In the genomic region with DNA sequence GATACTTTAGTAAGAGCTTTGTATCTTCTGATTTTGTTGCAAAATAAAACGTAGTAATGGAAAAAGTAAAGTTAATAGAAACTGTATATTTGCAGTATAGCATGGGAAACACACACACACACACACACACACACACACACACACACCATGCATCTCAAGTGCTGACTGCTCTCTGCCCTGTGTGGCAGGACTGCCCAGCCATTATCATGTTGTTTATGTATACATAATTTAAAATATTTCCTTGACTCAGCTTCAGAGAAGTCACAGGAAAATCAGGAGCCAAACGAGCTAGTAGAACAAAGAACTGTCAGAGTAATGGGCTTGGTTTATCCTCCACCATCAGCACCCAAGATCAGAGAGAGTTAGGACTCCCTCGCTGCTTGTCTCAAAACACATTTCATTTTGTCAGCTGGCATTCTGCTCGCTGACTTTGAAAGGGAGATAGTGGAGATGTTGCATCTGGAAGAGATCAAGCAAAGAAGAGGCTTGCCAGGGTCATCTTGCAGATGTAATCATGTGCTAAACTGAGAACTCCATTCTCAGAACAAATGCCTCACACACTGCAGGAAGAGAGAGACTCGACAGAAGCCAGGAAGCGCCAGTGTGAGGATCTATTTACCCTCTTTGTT, we compare ENCODE assay signal across 17 mouse cellular contexts. TPM values are rescaled to one million over a fixed set of nuclear protein-coding genes. Genes with fewer than 3 reads are reported as not detected.
DNase-seq lines count a peak whose midpoint lies in the region; ATAC-seq and TF ChIP-seq lines count a peak whose summit lies in the region.
"Had no signal": no experiment of that assay in that cellular context is flagged by ENCODE, and none has a peak within 500 bp of the region (broad histone marks: within the 10 kb centered on the region; RNA-seq: fewer than 3 reads in every experiment).

No protein-coding gene starts in this region.

- H3K36me3 ChIP-seq in kidney, embryonic 16.5 days (ENCODE audit: insufficient read depth, low read length), result no peaks in the 10 kb centered on the region
- H3K36me3 ChIP-seq in lung, embryonic 14.5 days (ENCODE audit: insufficient read depth), result no peaks in the 10 kb centered on the region
- no peaks in the 10 kb centered on the region for H3K36me3 ChIP-seq in heart, embryonic 11.5 days (ENCODE audit: control insufficient read depth, insufficient read depth, low read length)
- no peaks in the 10 kb centered on the region for H3K36me3 ChIP-seq in thymus, adult 2 months (ENCODE audit: control insufficient read depth, insufficient read depth, low read length)
- H3K36me3 ChIP-seq: hindbrain, embryonic 12.5 days; intestine, embryonic 15.5 days had no signal

- H3K4me1 ChIP-seq in kidney, embryonic 16.5 days (ENCODE audit: insufficient read depth, low read length), result no peaks in the 10 kb centered on the region
- H3K4me1 ChIP-seq in lung, embryonic 14.5 days (ENCODE audit: insufficient read depth), result peaks cover 14% of the 10 kb centered on the region
- H3K4me1 ChIP-seq in heart, embryonic 11.5 days (ENCODE audit: control insufficient read depth, insufficient read depth, low read length), result peaks cover 6% of the 10 kb centered on the region
- no peaks in the 10 kb centered on the region for H3K4me1 ChIP-seq in thymus, adult 2 months (replicated peaks; ENCODE audit: control insufficient read depth, insufficient read depth, low read length)
- H3K4me1 ChIP-seq: hindbrain, embryonic 12.5 days; intestine, embryonic 15.5 days had no signal

- no peak for TF ChIP-seq CTCF in brain, embryonic 14.5 days (IDR thresholded peaks at IDR 0.05; ENCODE audit: borderline replicate concordance, extremely low read depth, insufficient read depth, insufficient read length)
- no peak for TF ChIP-seq CTCF in lung, embryonic 14.5 days (IDR thresholded peaks at IDR 0.05; ENCODE audit: low read depth)
- TF ChIP-seq CTCF in thymus, adult 2 months (IDR thresholded peaks at IDR 0.05; ENCODE audit: borderline replicate concordance, control insufficient read depth, extremely low read depth, insufficient read depth, low read length, poor library complexity), result no peak

- no peak overlapping the region for H3K4me2 ChIP-seq in kidney, embryonic 16.5 days (replicated peaks; ENCODE audit: low read depth, low read length)
- H3K4me2 ChIP-seq in lung, embryonic 14.5 days, result peak overlapping the region; percentile 4; the same call in 1 of the 2 replicates
- H3K4me2 ChIP-seq in heart, embryonic 11.5 days, result no peak overlapping the region
- H3K4me2 ChIP-seq: hindbrain, embryonic 12.5 days; intestine, embryonic 15.5 days had no signal

- no peak for TF ChIP-seq POLR2A in brain, embryonic 14.5 days (IDR thresholded peaks at IDR 0.05; ENCODE audit: borderline replicate concordance, extremely low read depth, insufficient read depth, insufficient read length, poor library complexity, severe bottlenecking)
- no peak for TF ChIP-seq POLR2A in thymus, adult 2 months (IDR thresholded peaks at IDR 0.05; ENCODE audit: control insufficient read depth, extremely low read depth, insufficient read depth, low read length, poor library complexity)

- H3K27ac ChIP-seq in kidney, embryonic 16.5 days (ENCODE audit: low read length), result no peak overlapping the region
- peak overlapping the region; percentile 78 for H3K27ac ChIP-seq in lung, embryonic 14.5 days (ENCODE audit: low read depth)
- no peak overlapping the region for H3K27ac ChIP-seq in heart, embryonic 11.5 days (ENCODE audit: low read depth, low read length)
- H3K27ac ChIP-seq in thymus, adult 2 months (ENCODE audit: control insufficient read depth, insufficient read depth, low read length), result no peak overlapping the region
- H3K27ac ChIP-seq: hindbrain, embryonic 12.5 days; intestine, embryonic 15.5 days; liver, embryonic 14.5 days had no signal

- H3K9me3 ChIP-seq in kidney, embryonic 16.5 days (ENCODE audit: low read length), result no peaks in the 10 kb centered on the region
- H3K9me3 ChIP-seq in lung, embryonic 14.5 days (ENCODE audit: low read depth, low read length), result no peaks in the 10 kb centered on the region
- H3K9me3 ChIP-seq in heart, embryonic 11.5 days (replicated peaks; ENCODE audit: control insufficient read depth, low read length), result no peaks in the 10 kb centered on the region
- H3K9me3 ChIP-seq: hindbrain, embryonic 12.5 days; intestine, embryonic 15.5 days had no signal

- peak; percentile 35; the same call in 1 of the 2 replicates for ATAC-seq in kidney, embryonic 16.5 days (ENCODE audit: low FRiP score, low TSS enrichment)
- peak; percentile 95 for ATAC-seq in lung, embryonic 14.5 days (ENCODE audit: insufficient read depth)
- ATAC-seq in frontal cortex, adult (ENCODE audit: low TSS enrichment), result no peak
- ATAC-seq in heart, embryonic 11.5 days (replicated peaks; ENCODE audit: insufficient number of reproducible peaks, low FRiP score, low TSS enrichment), result no peak
- ATAC-seq: intestine, embryonic 15.5 days had no signal

- WGBS in kidney, embryonic 16.5 days, result 30% methylated on average over 6 of the region's 6 CpGs
- WGBS in lung, embryonic 14.5 days, result 17% methylated on average over 6 of the region's 6 CpGs
- 15% methylated on average over 6 of the region's 6 CpGs for WGBS in heart, embryonic 11.5 days (ENCODE audit: insufficient replicate concordance)
- WGBS in thymus, adult 2 months, result 63% methylated on average over 6 of the region's 6 CpGs

- H3K4me3 ChIP-seq in kidney, embryonic 16.5 days (ENCODE audit: low read length), result no peak overlapping the region
- no peak overlapping the region for H3K4me3 ChIP-seq in lung, embryonic 14.5 days (ENCODE audit: low read depth, low read length)
- no peak overlapping the region for H3K4me3 ChIP-seq in heart, embryonic 11.5 days (ENCODE audit: low read depth, low read length)
- no peak overlapping the region for H3K4me3 ChIP-seq in thymus, adult 2 months (ENCODE audit: control insufficient read depth, insufficient read depth, low read length)
- H3K4me3 ChIP-seq: hindbrain, embryonic 12.5 days; intestine, embryonic 15.5 days had no signal

- no peaks in the 10 kb centered on the region for H3K27me3 ChIP-seq in kidney, embryonic 16.5 days (ENCODE audit: insufficient read depth, low read length)
- H3K27me3 ChIP-seq in lung, embryonic 14.5 days (ENCODE audit: insufficient read depth, low read length), result no peaks in the 10 kb centered on the region
- no peaks in the 10 kb centered on the region for H3K27me3 ChIP-seq in heart, embryonic 11.5 days (ENCODE audit: control insufficient read depth, insufficient read depth, low read length)
- H3K27me3 ChIP-seq in thymus, adult 2 months (ENCODE audit: control insufficient read depth, insufficient read depth, low read length), result no peaks in the 10 kb centered on the region
- H3K27me3 ChIP-seq: hindbrain, embryonic 12.5 days; intestine, embryonic 15.5 days had no signal

- H3K9ac ChIP-seq in kidney, embryonic 16.5 days (replicated peaks; ENCODE audit: low read length), result no peak overlapping the region
- H3K9ac ChIP-seq in lung, embryonic 14.5 days, result no peak overlapping the region
- no peak overlapping the region for H3K9ac ChIP-seq in heart, embryonic 11.5 days (ENCODE audit: low read depth, low read length)
- H3K9ac ChIP-seq: hindbrain, embryonic 12.5 days; intestine, embryonic 15.5 days; liver, embryonic 14.5 days had no signal

- no peak for DNase-seq in kidney, postnatal 4 days
- peak; percentile 17 for DNase-seq in brain, embryonic 14.5 days (ENCODE audit: low read depth)
- peak; percentile 97 for DNase-seq in lung, embryonic 14.5 days
- peak; percentile 63 for DNase-seq in mesoderm, embryonic 11.5 days (ENCODE audit: low read depth, low spot score)
- no peak for DNase-seq in thymus, adult 2 months
- DNase-seq: cerebellum, adult 2 months; heart, adult 18-20 months; layer of hippocampus, postnatal 36 days; left cerebral cortex, postnatal 4 days; retina, postnatal 1 day; thymus, postnatal 4 days had no signal

RNA-seq across cellular contexts. Expression of gene Hmgcll1, which starts 7.2 kb away (rescaled TPM):
- polyA plus RNA-seq in kidney, embryonic 16.5 days (2015; fragmentation: Nextera tagmentation; extraction: Ambion mirVana), result 3.1 TPM in 2 replicates
- polyA plus RNA-seq in brain, embryonic 14.5 days (2012; rRNA removed), result 13.0 and 16.4 TPM in 2 replicates
- polyA plus RNA-seq in lung, embryonic 14.5 days (2014; fragmentation: Nextera tagmentation; extraction: Ambion mirVana), result 9.3 and 9.5 TPM in 2 replicates
- polyA plus RNA-seq in heart, embryonic 11.5 days (2014; fragmentation: Nextera tagmentation; extraction: Ambion mirVana), result 2.0 and 3.5 TPM in 2 replicates
- 0.05 TPM in 1 of 2 replicates, not detected in the other for polyA plus RNA-seq in thymus, adult 2 months (2012; rRNA removed)

Comparison
In these comparisons a context has a peak if more than half of its experiments do, and no peak if none do; other contexts are left out.
1. ATAC-seq: peak in kidney, embryonic 16.5 days (single experiment) and lung, embryonic 14.5 days (single experiment); none in frontal cortex, adult (single experiment) and heart, embryonic 11.5 days (single experiment).
2. DNase-seq: peak in brain, embryonic 14.5 days (single experiment), lung, embryonic 14.5 days (single experiment) and mesoderm, embryonic 11.5 days (single experiment); none in kidney, postnatal 4 days (0 of 2) and thymus, adult 2 months (single experiment).